Mouse (Mus musculus) limb, embryonic 11.5 days (tissue): ENCODE measurements around the gene Elovl2. TPM values are rescaled to one million over a fixed set of nuclear protein-coding genes. Genes with fewer than 3 reads are reported as not detected.

Source experiments
- ATAC-seq: fragments of 200-750 bp; cut with Nextera tagmentation; 2 replicates; pipeline ENCODE4 v1.8.0; 2017; ENCODE audit warnings: low read depth; ENCODE audit not compliant: insufficient number of reproducible peaks, low FRiP score, low TSS enrichment
- DNase-seq: peaks from one replicate; pipeline ENCODE4 v3.0.0-alpha.2; 2015; ENCODE audit warnings: low spot score
- H3K27ac ChIP-seq: fragments of 300-500 bp; sonication (generic); replicated peaks from 2 replicates; pipeline ENCODE4 v1.5.1; 2014; ENCODE audit warnings: low read depth, mild to moderate bottlenecking, low read length
- H3K27me3 ChIP-seq: fragments of 300-500 bp; sonication (generic); 2 replicates; pipeline ENCODE4 v1.6.1; 2014; ENCODE audit warnings: mild to moderate bottlenecking, low read length, mixed read lengths; ENCODE audit not compliant: control insufficient read depth, insufficient read depth
- H3K36me3 ChIP-seq: fragments of 300-500 bp; sonication (generic); 2 replicates; pipeline ENCODE4 v1.6.1; 2014; ENCODE audit warnings: mild to moderate bottlenecking, low read length, moderate library complexity, mixed read lengths; ENCODE audit not compliant: control insufficient read depth, insufficient read depth
- H3K4me1 ChIP-seq: fragments of 300-500 bp; sonication (generic); 2 replicates; pipeline ENCODE4 v1.6.1; 2014; ENCODE audit warnings: low read length, mixed read lengths; ENCODE audit not compliant: control insufficient read depth, insufficient read depth
- H3K4me2 ChIP-seq: fragments of 300-500 bp; sonication (generic); 2 replicates; pipeline ENCODE4 v1.6.1; 2014; ENCODE audit warnings: low read depth, mild to moderate bottlenecking, moderate library complexity; ENCODE audit not compliant: severe bottlenecking
- H3K4me3 ChIP-seq: fragments of 300-500 bp; sonication (generic); 2 replicates; pipeline ENCODE4 v1.5.1; 2014; ENCODE audit warnings: low read depth, low read length
- H3K9ac ChIP-seq: fragments of 300-500 bp; sonication (generic); 2 replicates; pipeline ENCODE4 v1.6.1; 2014; ENCODE audit warnings: mild to moderate bottlenecking, low read length
- H3K9me3 ChIP-seq: fragments of 300-500 bp; sonication (generic); 2 replicates; pipeline ENCODE4 v1.6.1; 2016; ENCODE audit warnings: low read length; ENCODE audit not compliant: control insufficient read depth
- WGBS: fragments of 180-500 bp; shearing (Covaris S2); extraction: QIAGEN DNeasy Blood & Tissue Kit; methylation state at CpG from one replicate; pipeline ENCODE4 v1.1.7; 2014; 5-methylcytosine and 5-hydroxymethylcytosine counted together
- polyA plus RNA-seq: library from polyadenylated mRNA; unstranded; fragments of >200 nt; fragmentation: Nextera tagmentation; extraction: Ambion mirVana; gene quantifications from 2 replicates; pipeline ENCODE4 v1.2.1, GENCODE M21; 2014

Gene Elovl2
- polyA plus RNA-seq, 1 experiment from 2014 or later: 17.1 TPM

DNA sequence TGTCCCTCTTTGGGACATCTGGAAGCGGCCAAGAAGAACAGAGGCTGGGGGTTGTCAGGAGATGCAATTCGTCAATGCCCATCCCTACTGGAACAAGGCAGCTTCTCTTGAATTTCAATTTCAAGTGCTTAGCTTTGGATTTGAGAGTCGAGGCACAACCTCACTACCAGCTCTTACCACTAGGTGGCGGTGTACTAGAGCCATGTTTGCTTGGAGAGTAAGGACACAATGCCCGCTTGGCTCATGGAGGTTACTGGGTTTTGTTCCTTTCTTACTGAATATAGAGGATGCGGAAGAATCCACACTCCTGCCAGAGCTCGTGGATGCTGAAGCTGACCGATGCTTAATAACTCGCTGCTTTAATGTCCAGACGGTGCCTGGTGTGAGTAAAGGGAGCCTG lies 73.9 kb downstream of the Elovl2 start:
- H3K9me3 ChIP-seq: no peaks in the 10 kb centered on the region
- H3K4me1 ChIP-seq: no peaks in the 10 kb centered on the region
- H3K4me3 ChIP-seq: no peak overlapping the region
- no peak overlapping the region for H3K4me2 ChIP-seq
- H3K27ac ChIP-seq: no peak overlapping the region
- 80% methylated on average over 10 of the region's 10 CpGs for WGBS
- no peak overlapping the region for H3K9ac ChIP-seq
- H3K36me3 ChIP-seq: no peaks in the 10 kb centered on the region
- peak; percentile 80 for DNase-seq
- no peaks in the 10 kb centered on the region for H3K27me3 ChIP-seq
- no peak for ATAC-seq

- 75% methylated on average over 6 of the region's 6 CpGs for WGBS
- H3K9ac ChIP-seq: no peak overlapping the region
- no peak overlapping the region for H3K4me3 ChIP-seq
- H3K36me3 ChIP-seq: no peaks in the 10 kb centered on the region
- H3K4me2 ChIP-seq: no peak overlapping the region
- no peaks in the 10 kb centered on the region for H3K27me3 ChIP-seq
- no peak overlapping the region for H3K27ac ChIP-seq
- H3K9me3 ChIP-seq: no peaks in the 10 kb centered on the region
- DNase-seq (no peak), ATAC-seq (no peak)
- no peaks in the 10 kb centered on the region for H3K4me1 ChIP-seq
These were observed 74.7 kb downstream of the Elovl2 start for GRCm38 (mm10) chr13:41145433-41145970.

- Histone ChIP-seq H3K27ac (no peak overlapping the region), H3K36me3 (no peaks in the 10 kb centered on the region), H3K4me2 (no peak overlapping the region), H3K9me3 (no peaks in the 10 kb centered on the region), H3K4me3 (no peak overlapping the region), H3K4me1 (no peaks in the 10 kb centered on the region), H3K27me3 (no peaks in the 10 kb centered on the region), H3K9ac (no peak overlapping the region)
- ATAC-seq: no peak
- peak; percentile 85 for DNase-seq
- 11% methylated on average over 6 of the region's 6 CpGs for WGBS
These were observed 85.3 kb downstream of the Elovl2 start for GRCm38 (mm10) chr13:41134901-41135300.

Other genes with a start within 250 kb of the Elovl2 start
- 65.1 and 66.2 TPM in 2 replicates for gene Pak1ip1, start 219.4 kb downstream of the Elovl2 start, polyA plus RNA-seq
- gene Tmem14c, start 204.1 kb downstream of the Elovl2 start, polyA plus RNA-seq: 199 and 211 TPM in 2 replicates
- 0.57 and 1.0 TPM in 2 replicates for gene Mak, start 140.7 kb downstream of the Elovl2 start, polyA plus RNA-seq
- gene Gcm2, start 109.4 kb downstream of the Elovl2 start, polyA plus RNA-seq: not detected in 2 replicates
- gene Sycp2l, start 106.1 kb downstream of the Elovl2 start, polyA plus RNA-seq: not detected in 2 replicates
- 9.4 and 12.8 TPM in 2 replicates for gene Smim13, start 29.4 kb upstream of the Elovl2 start, polyA plus RNA-seq
- not detected in 2 replicates for gene Gm17364, start 53.6 kb upstream of the Elovl2 start, polyA plus RNA-seq